Mouse (Mus musculus) olfactory bulb, adult 2 months (tissue): ENCODE data around the gene Sbf2.

ENCODE experiments used
- CTCF ChIP-seq: fragments of 200-500 bp; IDR thresholded peaks from 2 replicates; pipeline ENCODE4 v1.5.1; 2012; ENCODE audit warnings: low read depth, mild to moderate bottlenecking, low read length, moderate library complexity; ENCODE audit not compliant: insufficient read depth
- POLR2A ChIP-seq: fragments of 200-500 bp; IDR thresholded peaks from 2 replicates; pipeline ENCODE4 v1.6.1; 2012; ENCODE audit warnings: mild to moderate bottlenecking, low read depth, low read length, moderate library complexity; ENCODE audit not compliant: insufficient read depth

GRCm38 (mm10) chr7:110359391-110359790 is 255.3 kb downstream of the Sbf2 start:
- TF ChIP-seq CTCF (no peak), POLR2A (no peak)
